Mouse (Mus musculus) hematopoietic stem cell, adult 5-6 weeks (primary cell): ENCODE measurements around the gene Fkbp5. TPM values are rescaled to one million over a fixed set of nuclear protein-coding genes. Genes with fewer than 3 reads are reported as not detected.
"Not testable (repeated sequence)": the region's sequence is repeated elsewhere in the genome, so short reads cannot be mapped to it uniquely, and the experiment has no call there.

Experiments
- ATAC-seq, 2 experiments: fragments of 125-278 bp in 1 of 2; replicated peaks in 1 of 2; 2 replicates each; pipeline ENCODE4 v1.8.0; 2016 to 2017; ENCODE audit warnings: inconsistent platforms in 2 of 2, mild to moderate bottlenecking in 2 of 2, moderate number of reproducible peaks in 2 of 2, low read depth in 1 of 2, moderate TSS enrichment in 1 of 2; ENCODE audit not compliant: low FRiP score in 2 of 2, poor library complexity in 2 of 2, severe bottlenecking in 2 of 2, insufficient read depth in 1 of 2, low TSS enrichment in 1 of 2
- total RNA-seq: library from RNA; stranded (forward); fragments of 172-1452, 232-1000 nt; gene quantifications from 2 replicates; pipeline ENCODE4 v1.2.3, GENCODE M21; 2017

Fkbp5 gene
- total RNA-seq, 1 experiment from 2014 or later, result 46.6 TPM

DNA sequence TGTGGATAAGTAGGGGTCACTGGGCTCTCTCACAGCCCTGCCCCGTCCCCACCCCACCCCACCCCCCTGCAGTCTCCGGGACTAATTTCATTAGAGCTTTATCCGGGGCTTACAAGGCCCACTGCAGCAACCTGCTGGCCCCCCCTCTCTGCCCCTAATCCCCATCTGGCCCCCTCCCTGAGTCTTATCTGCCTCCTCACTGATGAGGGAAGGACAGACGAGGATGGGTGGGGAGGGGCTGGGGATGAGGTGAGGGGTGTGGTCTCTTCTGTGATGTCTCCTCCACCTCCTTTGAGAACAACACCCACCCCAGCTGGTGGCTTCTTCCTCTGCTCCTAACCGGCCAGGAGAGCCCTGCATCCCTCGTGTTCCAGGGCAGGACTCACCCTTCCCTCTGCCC lies 137.1 kb downstream of the Fkbp5 start:
- no peak for ATAC-seq

DNA sequence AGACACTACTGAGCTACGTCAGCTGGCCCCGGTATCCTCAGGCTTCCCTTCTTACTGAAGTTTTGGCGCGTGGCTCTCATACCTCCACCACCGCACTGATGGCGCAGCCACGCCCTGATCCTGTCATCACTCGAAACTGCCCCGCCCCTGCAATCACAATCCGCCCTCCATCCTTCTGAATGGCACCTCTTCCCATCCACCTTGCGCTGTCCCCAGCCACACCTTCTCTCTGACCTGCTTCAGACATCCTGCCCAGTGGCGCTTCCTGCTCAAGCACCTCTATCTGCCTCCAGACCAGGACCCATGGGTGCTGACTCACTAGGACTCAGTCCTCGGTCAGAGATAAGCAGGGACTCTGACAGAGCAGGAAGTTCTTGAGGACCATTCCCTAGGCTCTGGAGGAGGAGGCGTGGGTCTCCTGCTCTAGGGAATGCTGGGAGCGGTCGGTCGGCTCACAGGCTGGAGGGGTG lies 141.7 kb downstream of the Fkbp5 start:
- peak; percentile 40 to 46; a peak in 3 of 4 replicates for ATAC-seq

DNA sequence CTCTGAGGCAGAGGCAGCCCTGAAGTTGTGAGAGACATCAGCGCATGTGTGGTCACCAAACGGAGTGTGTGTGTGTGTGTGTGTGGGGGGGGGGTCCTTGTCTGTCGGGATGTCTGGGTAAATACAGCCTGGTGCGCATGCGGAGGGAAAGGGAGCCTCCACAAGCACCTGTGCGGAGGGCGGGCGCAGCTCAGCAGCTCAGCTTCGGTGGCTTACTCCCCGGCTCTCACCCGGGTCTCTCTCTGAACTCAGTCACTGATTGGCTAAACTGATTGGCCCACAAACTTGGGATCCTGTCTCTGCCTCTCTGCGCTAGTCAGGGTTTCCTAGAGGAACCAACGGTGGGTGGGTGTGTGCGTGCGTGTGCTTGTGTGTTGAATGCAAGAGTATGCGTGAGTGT lies 142.8 kb downstream of the Fkbp5 start:
- ATAC-seq, result peak in 1 of 2 experiments; percentile 11; a peak in 1 of 4 replicates

DNA sequence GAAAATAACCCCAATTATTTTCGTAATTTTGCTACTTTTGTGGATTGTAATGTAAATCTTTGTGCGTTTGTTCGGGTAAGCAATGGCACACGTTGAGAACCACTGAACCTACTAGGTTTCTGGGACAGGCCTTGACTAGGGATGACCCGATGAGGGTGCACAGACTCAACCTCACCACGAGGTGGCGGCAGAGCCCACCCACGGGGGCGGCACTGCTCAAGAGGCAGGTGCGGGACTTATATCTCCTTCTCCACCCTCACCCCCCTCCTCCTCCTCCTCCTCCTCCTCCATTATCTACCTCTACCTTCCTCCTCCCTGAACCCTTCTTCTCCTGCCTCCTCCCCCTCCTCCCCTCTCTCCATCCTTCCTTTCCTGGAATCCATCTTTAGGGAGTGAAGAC lies 143.5 kb downstream of the Fkbp5 start:
- peak; percentile 60 to 71; a peak in 3 of 4 replicates for ATAC-seq

DNA sequence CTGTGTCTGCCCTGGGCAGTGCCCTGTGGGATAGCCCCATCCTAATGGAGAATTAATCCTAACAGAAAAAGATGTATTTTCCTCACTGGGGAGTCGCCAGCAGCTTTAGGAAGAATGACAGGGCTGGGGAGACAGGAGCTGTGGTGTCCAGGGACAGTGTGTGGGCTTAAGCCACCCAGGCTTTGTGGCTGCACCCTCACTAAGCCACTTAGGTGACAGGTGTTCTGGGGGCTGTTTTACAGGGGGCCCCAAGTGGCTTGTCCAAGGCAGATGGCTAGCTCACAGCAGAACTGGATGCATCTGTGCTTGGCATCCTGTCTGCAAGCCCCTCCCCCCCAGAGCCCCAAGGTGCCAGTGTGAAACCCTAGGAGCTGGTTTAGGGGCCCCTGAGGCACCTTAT lies 145.4 kb downstream of the Fkbp5 start:
- no peak for ATAC-seq

DNA sequence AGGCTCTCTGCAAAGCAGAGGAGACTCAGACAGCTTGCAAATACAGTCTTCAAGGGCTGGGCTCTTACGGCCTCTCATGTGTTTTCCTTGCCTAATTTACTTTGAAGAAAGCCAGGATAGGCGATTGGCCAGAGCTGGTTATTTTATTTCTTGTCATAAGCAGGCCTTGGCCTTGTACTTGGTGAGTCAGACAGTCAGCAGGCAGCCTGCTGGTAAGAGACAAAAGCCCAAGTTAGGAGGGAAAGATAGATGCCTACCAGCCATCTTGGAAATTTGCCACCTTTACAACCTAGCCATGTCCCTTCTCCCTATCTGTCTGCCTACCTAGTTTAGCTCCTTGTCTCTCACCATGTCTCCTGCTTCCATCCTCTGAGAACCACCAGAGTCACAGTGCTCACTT lies 146.0 kb downstream of the Fkbp5 start:
- ATAC-seq, result no peak

DNA sequence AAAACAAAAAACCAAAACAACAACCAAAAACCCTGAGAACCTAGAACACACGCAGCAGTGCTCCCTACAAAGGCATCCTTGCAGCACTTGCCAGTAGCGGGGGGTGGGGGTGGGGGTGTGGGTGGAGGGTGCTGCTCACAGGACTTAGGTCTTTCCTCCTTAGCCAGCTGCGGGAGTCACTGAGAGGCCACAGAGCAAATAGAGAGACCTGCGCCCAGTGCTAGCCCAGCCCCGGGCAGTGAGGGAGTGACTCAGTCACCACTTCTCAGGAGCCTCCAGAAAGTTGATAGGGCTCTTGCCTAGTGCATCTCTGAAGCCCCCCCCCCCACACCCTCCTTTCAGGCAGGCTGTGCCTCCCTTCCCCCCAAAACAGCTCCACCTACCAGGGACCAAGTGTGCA lies 148.3 kb downstream of the Fkbp5 start:
- ATAC-seq, result no peak

DNA sequence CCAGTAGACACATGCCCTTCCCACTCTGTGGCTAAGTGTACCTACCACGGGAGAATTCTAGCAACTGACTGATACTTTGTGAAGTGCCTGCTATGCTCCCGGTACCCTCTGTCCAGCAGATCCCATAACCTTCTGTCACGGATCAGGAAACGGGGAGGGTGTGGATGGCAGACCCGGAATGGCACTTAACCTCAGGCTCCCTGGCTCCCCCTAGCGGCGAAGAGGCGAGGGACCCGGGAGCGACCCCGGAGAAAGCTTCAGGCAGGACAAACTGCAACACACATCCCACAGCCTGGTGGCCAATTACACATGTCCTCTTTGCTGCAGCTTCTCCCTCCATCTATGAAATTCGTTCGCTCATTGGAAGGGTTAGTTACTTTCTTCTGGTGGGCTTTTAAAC lies 148.9 kb downstream of the Fkbp5 start:
- ATAC-seq, result peak; percentile 71 to 76

DNA sequence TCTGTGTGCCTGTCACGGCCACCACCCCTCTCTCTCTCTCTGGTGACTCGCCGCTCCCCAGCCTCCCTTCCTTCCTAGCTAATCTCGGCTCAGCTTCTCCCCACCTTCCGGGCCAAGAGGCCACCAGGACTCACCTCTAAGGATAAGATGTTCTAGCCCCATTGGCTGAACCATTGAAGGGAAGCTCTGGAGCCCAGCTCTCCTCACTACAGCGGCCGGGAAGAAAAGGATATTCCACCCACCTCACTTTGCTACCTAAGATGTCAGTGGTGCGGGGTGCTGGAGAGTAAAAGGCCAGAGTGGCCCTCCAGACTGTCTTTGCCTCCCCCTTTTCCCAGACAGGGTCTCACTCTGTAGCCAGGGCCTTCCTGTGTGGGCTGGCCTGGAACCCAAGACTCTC lies 152.2 kb downstream of the Fkbp5 start, which contains the start of gene Tulp1:
TSS of gene Tulp1 (minus strand) at position 101 of the 400 bp plus-strand sequence.
- no peak for ATAC-seq

DNA sequence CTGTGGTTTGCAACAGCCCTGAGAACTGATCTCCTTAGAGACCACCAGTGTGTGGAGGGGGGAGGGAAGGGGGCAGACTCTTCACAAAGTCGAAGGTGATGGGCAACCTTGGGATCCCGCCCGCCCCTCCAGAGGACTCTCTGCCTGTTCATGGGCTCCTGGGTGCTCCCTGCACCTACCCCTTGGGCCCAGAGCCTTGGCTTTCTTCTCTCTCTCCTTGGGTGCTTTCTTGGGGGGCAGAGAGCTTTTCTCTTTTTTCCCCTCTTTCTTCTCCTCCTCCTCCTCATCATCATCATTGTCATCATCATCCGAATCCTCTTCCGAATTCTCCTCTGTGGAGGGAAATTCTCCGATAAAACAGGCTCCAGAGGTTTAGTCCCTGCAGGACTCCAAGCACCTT lies 153.8 kb downstream of the Fkbp5 start:
- ATAC-seq, result no peak

DNA sequence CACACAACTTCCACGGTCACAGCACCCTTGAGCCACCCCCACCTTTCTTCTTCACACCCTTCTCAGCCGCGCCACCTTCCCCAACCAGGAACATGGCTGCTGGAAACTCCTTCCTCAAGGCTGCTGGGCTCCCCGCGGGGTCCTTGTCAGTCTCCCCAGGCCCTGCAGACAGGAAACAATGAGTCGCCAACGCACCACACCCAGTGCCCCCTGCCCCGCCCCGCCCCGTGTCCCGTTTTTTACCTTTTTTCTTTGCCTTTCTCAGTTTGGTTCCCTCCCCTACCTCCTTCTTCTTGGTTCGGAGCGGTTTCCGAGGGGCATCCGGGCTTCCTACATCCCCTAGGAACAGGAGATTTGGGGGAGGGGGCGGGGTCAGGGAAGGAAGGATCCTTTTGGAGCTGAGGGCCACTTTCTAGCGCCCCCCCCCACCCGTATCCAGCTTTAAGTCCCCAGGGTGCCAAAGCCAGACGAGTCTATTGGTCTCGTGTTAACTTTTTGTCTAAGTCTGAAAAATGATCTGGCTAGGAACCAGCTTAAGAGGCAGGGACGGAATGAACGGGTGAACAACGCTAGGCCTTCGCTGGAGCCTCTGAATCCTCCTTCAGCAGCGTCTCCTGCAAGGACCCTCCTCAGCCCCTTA lies 154.6 kb downstream of the Fkbp5 start:
- peak; percentile 24 to 25; a peak in 1 of 4 replicates for ATAC-seq

DNA sequence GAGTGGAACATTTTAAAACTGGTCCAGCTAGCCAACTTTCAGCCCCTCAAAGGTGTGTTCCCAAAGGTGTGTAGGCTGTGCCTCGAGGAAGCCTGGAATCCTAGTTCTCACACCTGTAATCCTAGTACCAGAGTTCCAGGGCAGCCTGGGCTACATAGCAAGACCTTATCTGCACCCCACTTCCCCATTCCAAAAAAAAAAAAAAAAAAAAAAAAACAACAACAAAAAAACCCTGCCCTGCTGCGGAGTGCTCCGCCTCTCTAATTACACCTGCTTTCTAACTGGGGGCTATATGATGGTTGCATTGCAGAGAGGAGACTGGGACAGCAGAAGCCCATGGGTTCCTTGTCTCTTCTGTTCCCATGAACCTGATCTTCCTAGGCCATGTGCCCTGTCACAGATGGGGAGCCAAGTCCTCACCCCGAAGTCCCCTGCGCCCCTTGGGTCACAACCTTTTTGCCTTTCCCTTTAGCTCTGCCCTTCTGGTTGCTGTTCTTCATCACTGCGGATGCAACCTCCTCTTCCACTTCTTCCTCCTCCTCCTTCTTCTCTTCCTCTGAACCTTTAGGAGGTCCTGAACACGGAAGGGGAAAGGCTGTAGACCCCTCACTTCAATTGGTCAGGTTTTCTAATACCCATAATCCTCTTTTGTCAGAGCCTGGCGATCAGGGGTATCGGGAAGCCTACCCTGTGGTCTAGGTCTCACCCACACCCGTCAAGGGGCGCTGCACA lies 155.2 kb downstream of the Fkbp5 start:
- no peak for ATAC-seq

DNA sequence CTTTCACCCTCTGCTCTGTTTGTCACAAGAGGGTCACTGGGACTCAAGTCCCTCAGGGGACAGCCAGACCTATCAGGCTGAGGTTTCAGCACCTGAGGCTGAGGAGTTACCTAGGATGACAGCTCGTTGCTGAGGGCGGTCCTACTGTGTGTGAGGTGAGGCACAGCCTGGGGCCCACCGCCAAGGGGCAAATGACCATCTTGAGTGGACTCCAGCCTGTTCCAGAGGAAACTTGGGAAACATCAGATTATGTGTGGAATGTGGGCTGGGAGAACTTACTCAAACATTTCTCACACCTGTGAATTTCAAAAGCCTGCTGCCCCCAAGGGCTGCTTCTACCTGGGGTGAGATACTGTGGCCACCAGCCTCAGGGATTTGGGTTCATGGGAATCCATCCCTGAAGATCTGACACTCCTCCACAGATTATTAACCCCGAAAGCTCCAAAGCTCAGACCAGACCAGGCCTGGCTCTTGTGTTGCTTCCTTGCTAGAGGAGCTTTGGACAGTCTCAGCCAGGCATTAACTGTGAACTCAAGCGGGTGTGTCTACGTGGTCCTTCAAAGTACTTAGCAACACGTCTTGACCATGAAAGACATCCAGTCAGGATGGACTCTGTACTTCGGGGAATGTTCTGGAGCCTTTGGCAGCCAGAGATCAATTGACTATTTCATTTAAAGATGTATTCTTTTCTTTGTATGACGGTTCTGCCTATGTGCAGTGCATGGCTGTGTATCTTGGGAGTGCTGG lies 156.6 kb downstream of the Fkbp5 start:
- ATAC-seq, result no peak

DNA sequence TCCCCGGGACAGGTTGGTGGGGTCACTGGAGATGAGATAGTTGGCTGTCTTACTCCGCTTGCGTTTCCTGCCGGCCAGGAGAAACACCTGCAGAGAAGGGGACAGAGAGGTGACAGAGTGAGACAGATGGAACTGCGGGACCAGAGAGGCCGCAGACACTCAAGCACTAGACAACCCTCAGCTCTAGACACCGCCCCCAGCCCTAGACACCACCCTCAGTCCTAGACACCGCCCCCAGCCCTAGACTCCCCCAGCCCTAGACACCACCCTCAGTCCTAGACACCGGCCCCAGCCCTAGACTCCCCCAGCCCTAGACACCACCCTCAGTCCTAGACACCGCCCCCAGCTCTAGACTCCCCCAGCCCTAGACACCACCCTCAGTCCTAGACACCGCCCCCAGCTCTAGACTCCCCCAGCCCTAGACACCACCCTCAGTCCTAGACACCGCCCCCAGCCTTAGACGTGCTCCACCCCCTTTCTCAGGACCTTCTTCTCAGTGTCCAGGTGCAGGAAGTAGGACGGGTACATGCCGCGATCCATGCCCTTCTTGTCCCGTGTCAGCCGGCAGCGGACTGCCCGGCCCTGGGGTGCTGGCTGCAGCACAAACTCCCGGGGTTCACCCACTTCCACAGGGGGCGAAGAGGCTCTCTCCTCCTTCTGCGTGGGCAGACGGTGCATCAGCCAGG lies 158.6 kb downstream of the Fkbp5 start:
- not testable (repeated sequence) for ATAC-seq

DNA sequence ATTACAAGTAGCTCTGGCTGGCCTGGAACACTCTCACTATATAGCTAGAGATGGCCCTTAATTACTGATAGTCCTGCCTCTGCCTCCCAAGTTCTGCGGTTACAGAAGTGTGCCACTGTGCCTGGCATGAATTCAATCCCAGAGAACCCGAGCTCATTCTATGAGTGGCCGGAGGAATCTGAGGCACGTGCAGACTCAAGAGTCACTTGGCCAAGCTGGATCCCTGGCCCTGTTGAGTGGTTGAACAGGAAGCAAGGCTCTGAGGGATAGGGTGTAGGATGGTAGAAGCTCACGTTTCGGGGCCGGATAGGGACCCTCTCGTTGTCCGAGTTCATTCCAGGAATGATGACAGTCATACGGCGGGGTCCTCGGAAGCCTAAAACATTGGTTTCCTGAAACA lies 161.5 kb downstream of the Fkbp5 start:
- no peak for ATAC-seq

DNA sequence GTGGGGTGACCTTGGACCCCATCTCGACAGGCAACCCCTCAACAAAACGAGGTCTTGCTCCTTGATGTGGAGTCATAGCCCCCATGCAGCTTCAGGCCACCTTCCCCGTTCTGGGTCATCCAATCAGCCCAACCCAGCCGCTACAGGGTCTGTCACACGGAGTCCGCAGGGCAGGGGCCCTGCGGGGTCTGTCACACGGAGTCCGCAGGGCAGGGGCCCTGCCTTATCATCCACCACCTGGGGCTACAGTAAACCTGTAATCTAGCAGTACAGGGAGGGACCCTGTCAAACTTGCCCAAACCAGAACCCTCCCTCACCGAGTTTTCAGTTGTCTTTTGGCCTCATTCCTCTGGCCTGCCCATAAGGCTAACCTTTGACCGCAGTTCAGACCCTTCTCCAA lies 165.3 kb downstream of the Fkbp5 start:
- no peak for ATAC-seq

DNA sequence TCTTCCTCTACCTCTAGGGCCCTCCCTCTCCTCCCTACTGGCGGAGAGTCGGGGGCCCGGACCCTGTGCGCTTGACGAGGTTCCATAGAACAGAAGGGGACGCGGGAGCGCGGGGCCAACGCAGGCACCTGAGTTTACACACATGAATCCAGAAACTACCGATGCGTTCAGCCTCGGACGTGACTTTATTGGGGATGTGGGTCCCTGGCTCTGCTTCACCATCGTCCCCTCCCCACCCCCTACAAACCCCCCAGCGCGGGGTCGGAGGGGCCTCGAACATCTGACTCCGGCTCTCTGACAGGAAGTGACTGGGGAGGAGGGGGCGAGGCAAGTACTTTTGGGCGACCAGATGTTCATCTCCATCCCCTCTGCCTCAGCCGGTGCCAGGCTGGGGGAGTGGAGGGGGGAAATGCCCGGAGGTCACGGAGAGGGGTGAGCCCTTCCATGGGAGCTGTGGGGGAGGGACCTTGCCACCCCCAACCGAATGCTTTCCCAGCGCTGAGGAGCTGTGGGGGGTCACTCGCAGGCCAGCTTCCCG lies 165.9 kb downstream of the Fkbp5 start:
- no peak for ATAC-seq
